Mouse (Mus musculus) lung, postnatal 0 days (tissue): ENCODE data around the gene Cgnl1.

ENCODE experiments used
- CTCF ChIP-seq: IDR thresholded peaks from 2 replicates; pipeline ENCODE4 v1.5.1; 2016; ENCODE audit warnings: antibody characterized with exemption, mild to moderate bottlenecking
- EP300 ChIP-seq: IDR thresholded peaks from 2 replicates; pipeline ENCODE4 v1.6.1; 2016; ENCODE audit warnings: antibody characterized with exemption, mild to moderate bottlenecking, control low read depth

GRCm38 (mm10) chr9:71764551-71764950 lies 6.9 kb downstream of the Cgnl1 start:
- TF ChIP-seq CTCF: no peak
- TF ChIP-seq EP300: no peak
